Mouse (Mus musculus) cerebellum, adult 9-11 months (tissue): Measurements from ENCODE around the gene Cyp3a25.
"Not testable (repeated sequence)": the region's sequence is repeated elsewhere in the genome, so short reads cannot be mapped to it uniquely, and the experiment has no call there.

Source experiments
- DNase-seq: peaks from one replicate; pipeline ENCODE4 v3.0.0; 2022

Cyp3a25 gene

DNA sequence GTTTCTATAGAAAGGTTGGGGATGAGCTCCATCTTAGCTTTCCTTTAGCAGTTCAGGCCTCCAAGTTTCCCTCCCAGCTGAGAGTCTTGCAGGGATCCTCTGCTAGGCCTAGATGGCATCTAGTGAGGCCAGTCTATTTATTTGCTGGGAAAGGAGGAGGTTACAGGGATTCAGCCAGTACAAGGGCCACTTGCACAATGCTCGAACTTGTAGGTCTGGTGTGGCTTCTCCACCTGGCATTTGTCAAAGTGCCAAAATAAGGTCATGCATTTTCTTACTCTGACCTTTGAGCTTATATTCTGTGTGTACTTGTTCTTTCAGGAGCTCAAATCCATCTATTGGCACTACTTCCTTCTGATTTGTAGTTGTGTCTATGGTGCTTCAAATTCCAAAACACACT, at the start of gene Cyp3a25:
Gene Cyp3a25, minus strand, starts transcription at position 110 of the 400 bp plus-strand sequence.
- not testable (repeated sequence) for DNase-seq

DNA sequence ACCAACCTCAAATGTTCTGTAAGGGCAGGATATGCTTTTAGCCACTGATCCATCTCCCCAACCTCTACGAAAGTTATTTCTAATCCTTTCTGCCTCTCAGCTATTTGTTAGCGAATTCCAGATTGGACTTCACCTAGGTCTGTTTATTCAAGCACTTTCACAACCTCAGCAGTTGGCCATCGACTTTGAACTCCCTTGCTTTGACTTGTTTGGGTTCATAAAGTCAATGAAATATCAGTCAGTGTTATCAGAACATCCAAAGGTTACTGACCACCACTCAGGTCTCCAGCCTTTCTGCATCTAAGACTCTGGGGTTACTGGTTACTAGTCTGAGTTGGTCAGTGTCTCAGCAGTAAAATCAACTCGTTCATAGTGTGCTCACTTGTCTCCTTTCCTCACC, 11.7 kb upstream of the Cyp3a25 start:
- no peak for DNase-seq

DNA sequence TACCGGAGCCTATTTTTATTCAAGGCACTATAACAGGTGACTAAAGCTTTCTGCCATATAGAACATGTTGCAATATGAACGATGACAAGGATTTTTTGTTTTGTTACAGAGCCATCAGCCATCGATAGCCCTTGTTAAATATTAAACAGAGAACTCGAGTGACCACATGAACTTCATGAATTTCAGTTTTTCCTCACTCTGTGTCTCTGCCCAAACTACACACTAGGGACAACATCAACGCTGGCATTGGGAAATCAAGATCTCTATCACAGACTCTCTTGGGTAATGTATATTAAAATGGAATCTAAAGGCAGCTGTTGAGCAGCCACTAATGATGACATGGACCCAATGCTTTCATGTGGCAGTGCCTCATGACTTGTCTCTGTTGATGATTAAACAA, 8.9 kb upstream of the Cyp3a25 start:
- DNase-seq = no peak

DNA sequence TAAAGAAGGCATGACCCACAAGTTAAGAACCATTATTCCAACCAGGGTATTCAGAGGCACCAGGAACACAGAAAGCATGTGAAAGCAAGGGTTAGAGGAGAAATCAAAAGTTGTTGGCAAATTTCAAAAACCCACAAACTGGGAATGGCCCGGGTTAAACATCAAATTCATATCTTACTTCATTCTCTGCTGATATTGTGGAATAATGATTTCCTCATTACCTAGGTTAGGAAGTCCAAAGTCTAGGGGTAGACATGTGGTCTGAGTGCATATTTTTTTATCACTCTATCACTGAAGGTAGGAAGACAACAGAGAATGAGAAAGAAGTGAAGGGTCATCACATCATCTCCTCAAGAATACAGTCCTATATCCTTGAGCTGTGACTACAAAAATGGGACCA, 1.8 kb upstream of the Cyp3a25 start:
- DNase-seq = no peak

DNA sequence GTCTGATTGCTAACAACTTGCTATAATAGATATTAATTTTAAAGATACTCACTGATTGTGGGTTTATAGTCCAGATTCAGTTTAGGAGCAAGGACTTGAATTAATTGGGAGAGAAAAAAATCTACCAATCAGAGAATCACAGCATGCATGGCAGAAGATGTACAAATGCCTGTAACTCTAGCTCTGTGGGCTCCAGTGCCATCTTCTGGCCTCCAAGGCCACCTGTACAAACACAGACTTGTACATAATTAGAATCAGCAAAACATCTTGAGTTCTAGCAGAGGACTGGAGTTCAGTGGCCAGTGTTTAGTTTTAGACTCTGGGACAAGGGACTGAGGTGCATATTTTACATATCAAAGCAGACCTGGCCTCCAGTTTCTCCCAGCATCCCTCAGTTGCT, 42.3 kb downstream of the Cyp3a25 start:
- DNase-seq = no peak
